In the genomic region with DNA sequence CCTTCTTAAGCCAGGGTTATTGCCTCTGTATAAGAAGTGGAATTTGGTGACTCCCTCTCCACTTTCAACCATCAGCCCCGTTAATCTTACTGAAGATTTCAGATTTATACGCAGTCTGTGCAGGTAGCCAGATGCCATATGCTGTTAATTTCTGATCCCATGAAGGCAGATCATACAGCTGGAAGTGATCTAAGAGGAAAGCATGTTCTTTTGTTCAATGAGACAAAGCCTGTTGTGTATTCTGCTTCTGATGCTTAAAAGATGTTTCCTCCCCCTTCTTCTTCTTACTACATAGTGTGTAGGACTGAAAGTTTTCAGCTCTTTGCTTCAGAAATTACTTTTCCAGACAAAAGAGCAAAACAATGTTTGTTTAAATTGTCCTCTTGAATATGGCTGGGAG, we compare ENCODE assay signal across 23 mouse cellular contexts.
DNase-seq lines count a peak whose midpoint lies in the region; ATAC-seq lines count a peak whose summit lies in the region.
"Had no signal": no experiment of that assay in that cellular context is flagged by ENCODE, and none has a peak within 500 bp of the region (broad histone marks: within the 10 kb centered on the region; RNA-seq: fewer than 3 reads in every experiment).

No protein-coding gene starts in this region.

- no peaks in the 10 kb centered on the region for H3K27me3 ChIP-seq in forebrain, embryonic 10.5 days (ENCODE audit: poor library complexity, severe bottlenecking)
- no peaks in the 10 kb centered on the region for H3K27me3 ChIP-seq in forebrain, embryonic 12.5 days
- H3K27me3 ChIP-seq in embryonic facial prominence, embryonic 14.5 days (replicated peaks; ENCODE audit: control insufficient read depth, insufficient read depth, low read length): no peaks in the 10 kb centered on the region
- H3K27me3 ChIP-seq: liver, embryonic 12.5 days; midbrain, embryonic 13.5 days; neural tube, embryonic 15.5 days had no signal

- H3K36me3 ChIP-seq in forebrain, embryonic 10.5 days (replicated peaks): no peaks in the 10 kb centered on the region
- no peaks in the 10 kb centered on the region for H3K36me3 ChIP-seq in forebrain, embryonic 12.5 days (replicated peaks)
- no peaks in the 10 kb centered on the region for H3K36me3 ChIP-seq in embryonic facial prominence, embryonic 14.5 days (ENCODE audit: control insufficient read depth, insufficient read depth, low read length)
- H3K36me3 ChIP-seq: G1E; liver, embryonic 12.5 days; midbrain, embryonic 13.5 days; neural tube, embryonic 15.5 days had no signal

- no peaks in the 10 kb centered on the region for H3K9me3 ChIP-seq in forebrain, embryonic 10.5 days
- H3K9me3 ChIP-seq in forebrain, embryonic 12.5 days: no peaks in the 10 kb centered on the region
- no peaks in the 10 kb centered on the region for H3K9me3 ChIP-seq in embryonic facial prominence, embryonic 14.5 days (ENCODE audit: control insufficient read depth, low read length)
- H3K9me3 ChIP-seq: G1E; liver, embryonic 12.5 days; midbrain, embryonic 13.5 days; neural tube, embryonic 15.5 days had no signal

- ATAC-seq in forebrain, embryonic 12.5 days (ENCODE audit: low FRiP score): no peak
- ATAC-seq in embryonic facial prominence, embryonic 14.5 days (ENCODE audit: low read depth): peak; percentile 44; the same call in 1 of the 2 replicates
- ATAC-seq: forebrain, embryonic 14.5 days; inflammation-experienced regulatory T-cells, adult 6 months; liver, embryonic 12.5 days; midbrain, embryonic 13.5 days had no signal

- H3K4me1 ChIP-seq in forebrain, embryonic 10.5 days: peaks cover 11% of the 10 kb centered on the region
- peaks cover 8% of the 10 kb centered on the region for H3K4me1 ChIP-seq in forebrain, embryonic 12.5 days
- H3K4me1 ChIP-seq in embryonic facial prominence, embryonic 14.5 days (ENCODE audit: control insufficient read depth, insufficient read depth, low read length): peaks cover 12% of the 10 kb centered on the region; the same call in 1 of the 2 replicates
- H3K4me1 ChIP-seq: liver, embryonic 12.5 days had no signal

- no peak for DNase-seq in forebrain, embryonic 10.5 days (ENCODE audit: extremely low spot score, low spot score)
- peak; percentile 19 for DNase-seq in Muller cell, postnatal 12 days (ENCODE audit: inconsistent ontology term)
- peak; percentile 45 for DNase-seq in embryonic facial prominence, embryonic 14.5 days (ENCODE audit: low spot score)
- peak; percentile 37 for DNase-seq in mesoderm, embryonic 11.5 days (ENCODE audit: low read depth, low spot score)
- no peak for DNase-seq in T-cell, adult 2 months (ENCODE audit: low spot score)
- no peak for DNase-seq in right cerebral cortex, adult 18-20 months
- DNase-seq: adrenal gland, postnatal 36 days; cerebellum, adult 18-20 months; cerebellum, postnatal 25 days; gastrocnemius, postnatal 36 days; kidney, adult 2 months; kidney, postnatal 10 days; layer of hippocampus, postnatal 36 days; lung, adult 2 months; right cerebral cortex, postnatal 4 days; thymus, postnatal 25 days had no signal

- 77% methylated on average over 2 of the region's 2 CpGs for WGBS in forebrain, embryonic 10.5 days
- WGBS in forebrain, embryonic 12.5 days: 83% methylated on average over 2 of the region's 2 CpGs
- 36% methylated on average over 2 of the region's 2 CpGs for whole genome bisulfite sequencing in embryonic facial prominence, embryonic 14.5 days

- 0 out of 2 replicates have a peak overlapping the region, but pooled peaks have one; percentile 31 for H3K27ac ChIP-seq in forebrain, embryonic 10.5 days
- no peak overlapping the region for H3K27ac ChIP-seq in forebrain, embryonic 12.5 days
- H3K27ac ChIP-seq in embryonic facial prominence, embryonic 14.5 days (replicated peaks; ENCODE audit: low read depth, low read length): peak overlapping the region; percentile 19; the same call in 1 of the 2 replicates
- H3K27ac ChIP-seq: liver, embryonic 12.5 days; midbrain, embryonic 13.5 days; neural tube, embryonic 15.5 days had no signal

- no peak overlapping the region for H3K4me3 ChIP-seq in forebrain, embryonic 10.5 days
- H3K4me3 ChIP-seq in forebrain, embryonic 12.5 days (replicated peaks): no peak overlapping the region
- no peak overlapping the region for H3K4me3 ChIP-seq in embryonic facial prominence, embryonic 14.5 days (ENCODE audit: low read depth, low read length)
- H3K4me3 ChIP-seq: liver, embryonic 12.5 days; midbrain, embryonic 13.5 days; neural tube, embryonic 15.5 days had no signal

- H3K4me2 ChIP-seq in forebrain, embryonic 12.5 days: no peak overlapping the region
- no peak overlapping the region for H3K4me2 ChIP-seq in embryonic facial prominence, embryonic 14.5 days (ENCODE audit: low read depth, low read length)
- H3K4me2 ChIP-seq: liver, embryonic 12.5 days; midbrain, embryonic 13.5 days; neural tube, embryonic 15.5 days had no signal

- H3K9ac ChIP-seq in forebrain, embryonic 12.5 days: no peak overlapping the region
- no peak overlapping the region for H3K9ac ChIP-seq in embryonic facial prominence, embryonic 14.5 days (ENCODE audit: low read depth, low read length)
- H3K9ac ChIP-seq: liver, embryonic 12.5 days; midbrain, embryonic 13.5 days; neural tube, embryonic 15.5 days had no signal

Comparison
In these comparisons a context has a peak if more than half of its experiments do, and no peak if none do; other contexts are left out.
1. DNase-seq: peak in Muller cell, postnatal 12 days (single experiment), embryonic facial prominence, embryonic 14.5 days (single experiment) and mesoderm, embryonic 11.5 days (single experiment); none in forebrain, embryonic 10.5 days (single experiment), T-cell, adult 2 months (single experiment) and right cerebral cortex, adult 18-20 months (single experiment).